Mouse (Mus musculus) ES-Bruce4 (cell line): ENCODE results near the gene Bpifc.

Experiments used
- CTCF ChIP-seq: IDR thresholded peaks from one replicate; pipeline ENCODE4 v1.8.1; 2011; ENCODE audit warnings: low read depth, low read length
- EP300 ChIP-seq: IDR thresholded peaks from 2 replicates; pipeline ENCODE4 v1.6.1; 2011; ENCODE audit warnings: low read depth, low read length; ENCODE audit not compliant: insufficient read depth

GRCm38 (mm10) chr10:86006455-86006854 lies 5.2 kb downstream of the Bpifc start:
- no peak for TF ChIP-seq CTCF
- TF ChIP-seq EP300 = no peak
